Mouse (Mus musculus) Patski (cell line): ENCODE data around the gene Pde6h. TPM values are rescaled to one million over a fixed set of nuclear protein-coding genes. Genes with fewer than 3 reads are reported as not detected.

Source experiments
- ATAC-seq: fragments of 100-300 bp; one replicate; pipeline ENCODE4 v1.8.0; 2021
- CTCF ChIA-PET: fragments of 350-600 bp; sonication (Branson Sonifier 250); formaldehyde crosslinking; loops from one replicate; lab custom pipeline; 2022; ENCODE audit warnings: inconsistent platforms; lab: Charles Lee
- POLR2A ChIA-PET: fragments of 350-600 bp; sonication (Branson Sonifier 250); formaldehyde crosslinking; loops from one replicate; lab custom pipeline; 2022; ENCODE audit warnings: antibody characterized with exemption, inconsistent platforms; lab: Charles Lee
- DNase-seq: peaks from one replicate; pipeline ENCODE4 v3.0.0-alpha.2; 2011; ENCODE audit warnings: low read depth, low spot score
- H3K27me3 ChIP-seq: fragments of 371-371 bp; one replicate; pipeline ENCODE4 v1.5.1; 2021
- CTCF ChIP-seq: fragments of 100-300 bp; IDR thresholded peaks from one replicate; pipeline ENCODE4 v1.5.1; 2021
- in situ Hi-C: fragments of 300-500 bp; cut with MboI; formaldehyde crosslinking; loops from 3 replicates; pipeline ENCODE4 v1.11.1; 2018; ENCODE audit warnings: low pct_unique_long_range_greater_than_20kb, mixed read lengths
- polyA plus RNA-seq: library from polyadenylated mRNA; unstranded; gene quantifications from one replicate; pipeline ENCODE4 v1.2.3, GENCODE M21; 2021

Pde6h gene
- polyA plus RNA-seq, 1 experiment from 2014 or later, result 1.3 TPM

DNA sequence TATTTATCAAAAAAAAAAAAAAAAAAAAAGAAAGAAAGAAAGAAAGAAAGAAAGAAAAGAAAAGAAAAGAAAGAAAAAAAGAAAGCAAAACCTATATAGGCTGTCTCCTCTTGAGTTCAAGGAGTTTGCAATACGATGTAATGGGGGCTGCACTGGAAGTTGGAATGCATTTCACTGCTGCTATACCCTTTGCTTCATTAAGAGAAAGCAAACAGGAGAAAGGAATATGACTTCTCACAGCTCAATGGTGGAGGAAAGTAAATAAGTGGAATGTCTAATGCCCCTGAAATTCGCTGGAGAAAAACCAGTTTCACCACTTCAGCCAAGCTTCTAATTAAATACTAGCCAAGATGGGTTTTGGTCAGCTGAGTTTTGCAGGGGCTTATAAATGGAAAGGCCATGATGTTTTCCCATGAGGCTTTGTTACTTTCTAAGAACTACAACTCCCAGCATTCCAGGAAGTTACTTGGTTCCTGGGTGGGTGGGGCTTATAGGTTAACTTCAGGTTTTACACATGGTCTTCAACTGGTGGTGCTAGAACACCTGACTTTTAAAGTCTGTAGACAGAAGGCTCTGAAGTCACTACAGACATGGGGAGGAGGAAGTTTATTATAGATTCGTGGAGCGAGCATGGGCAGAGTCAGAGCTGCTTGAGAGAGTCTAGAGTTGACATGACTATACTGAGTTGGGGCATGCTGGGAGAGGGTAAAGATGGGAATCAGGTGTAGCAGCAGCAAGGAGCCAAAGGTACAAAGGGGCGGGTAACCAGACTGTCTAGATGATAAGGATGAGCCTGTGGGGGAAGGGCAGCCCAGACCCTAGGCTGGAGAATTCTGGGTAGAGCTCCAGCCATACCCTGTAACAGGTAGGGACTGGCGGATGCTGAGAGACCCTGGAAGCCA is 77.9 kb downstream of the Pde6h start:
- in situ Hi-C loops, result no loop called here
- POLR2A ChIA-PET, result no interaction called here
- DNase-seq (no peak), ATAC-seq (no peak)
- H3K27me3 ChIP-seq, result no peaks in the 10 kb centered on the region
- TF ChIP-seq CTCF, result no peak
- CTCF ChIA-PET, result no interaction called here

DNA sequence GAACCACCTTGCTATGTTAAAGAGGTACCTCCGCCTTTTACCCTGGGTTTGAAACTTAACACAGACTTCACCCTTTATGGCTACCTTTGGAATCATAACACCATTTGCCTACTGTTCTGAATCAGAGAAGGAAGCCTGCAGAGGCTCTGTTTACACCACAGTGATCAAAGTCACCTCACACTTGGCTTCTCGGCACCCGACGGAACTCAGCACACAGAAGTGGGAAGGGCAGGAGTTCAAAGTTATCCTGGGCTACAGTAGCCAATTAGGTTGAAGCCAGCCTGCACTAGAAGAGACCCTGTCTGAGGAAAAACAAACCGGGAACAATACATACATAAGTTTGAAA is 78.5 kb downstream of the Pde6h start:
- in situ Hi-C loops, result no loop called here
- ChIA-PET CTCF (no interaction called here), POLR2A (no interaction called here)
- no peaks in the 10 kb centered on the region for H3K27me3 ChIP-seq
- TF ChIP-seq CTCF, result no peak
- no peak for DNase-seq
- ATAC-seq, result no peak

DNA sequence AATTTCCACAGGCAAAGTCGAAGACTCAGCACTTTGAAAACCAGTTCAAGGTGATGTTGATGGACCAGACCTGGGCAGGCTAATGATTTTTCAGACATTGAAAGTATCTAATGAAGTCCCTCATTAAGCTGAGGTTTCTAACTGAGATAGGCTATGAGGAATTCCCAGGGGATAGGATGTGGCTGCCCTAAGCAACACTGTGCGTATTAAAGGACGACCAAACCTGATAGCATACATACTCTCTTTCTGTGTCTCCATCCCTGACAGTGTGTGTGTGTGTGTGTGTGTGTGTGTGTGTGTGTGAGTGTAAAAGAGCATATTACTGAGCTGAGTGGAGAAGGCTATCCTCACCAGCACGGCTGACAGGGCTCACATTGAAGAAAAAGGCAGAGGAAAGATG is 80.7 kb downstream of the Pde6h start:
- ATAC-seq, result no peak
- ChIA-PET CTCF (no interaction called here), POLR2A (interaction anchor here (0.7 kb wide), 1 partner anchor 31 kb away, joined by 3 read pairs; no protein-coding TSS in a partner anchor)
- in situ Hi-C loops, result no loop called here
- no peak for DNase-seq
- no peak for TF ChIP-seq CTCF
- H3K27me3 ChIP-seq, result no peaks in the 10 kb centered on the region

DNA sequence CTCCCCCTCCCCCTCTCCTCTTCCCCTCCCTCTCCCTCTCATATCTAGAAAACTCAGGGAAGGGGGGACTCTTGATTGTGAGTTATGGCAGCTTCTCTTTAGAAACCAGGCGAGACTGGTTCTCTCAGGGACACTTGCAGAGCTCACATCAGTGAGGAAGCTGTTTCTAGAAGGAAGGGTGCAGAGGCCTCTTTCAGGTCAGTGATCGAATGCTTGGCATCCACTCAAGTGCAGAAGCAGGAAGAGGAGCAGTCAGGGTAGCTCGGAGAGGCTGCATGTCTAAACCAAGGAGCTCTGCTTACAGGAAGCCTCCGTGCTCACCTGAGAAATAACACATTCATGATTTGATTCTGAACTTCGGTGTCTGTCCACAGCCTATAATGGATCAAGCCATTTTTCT is 87.6 kb downstream of the Pde6h start:
- DNase-seq (no peak), ATAC-seq (no peak)
- in situ Hi-C loops, result no loop called here
- POLR2A ChIA-PET, result no interaction called here
- no peak for TF ChIP-seq CTCF
- CTCF ChIA-PET, result no interaction called here
- H3K27me3 ChIP-seq, result no peaks in the 10 kb centered on the region

DNA sequence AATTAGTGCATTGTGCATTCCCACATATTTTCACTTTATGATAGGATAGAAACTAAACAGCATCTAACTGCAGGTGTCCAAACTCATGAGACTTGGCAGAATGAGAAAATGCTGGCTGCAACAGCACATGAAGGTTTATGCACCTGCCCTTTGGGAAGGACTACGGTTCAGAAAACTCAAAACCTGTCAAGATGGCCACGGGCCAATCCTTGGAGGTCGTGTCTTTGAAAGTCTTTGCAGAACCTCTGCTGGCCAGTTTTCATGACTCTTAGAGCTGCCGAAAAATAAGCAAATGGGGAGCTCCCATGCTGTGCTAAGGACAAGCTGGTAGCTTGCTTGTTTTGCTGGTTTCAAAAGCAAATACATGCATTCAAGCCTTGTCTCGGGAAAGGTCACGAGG is 90.7 kb downstream of the Pde6h start:
- CTCF ChIA-PET, result interaction anchor here (1.0 to 1.1 kb wide), 2 partner anchors 10 to 34 kb away, joined by 3 read pairs; no protein-coding TSS in a partner anchor
- ATAC-seq, result no peak
- DNase-seq, result no peak
- in situ Hi-C loops, result no loop called here
- POLR2A ChIA-PET, result no interaction called here
- TF ChIP-seq CTCF, result no peak
- H3K27me3 ChIP-seq, result no peaks in the 10 kb centered on the region

DNA sequence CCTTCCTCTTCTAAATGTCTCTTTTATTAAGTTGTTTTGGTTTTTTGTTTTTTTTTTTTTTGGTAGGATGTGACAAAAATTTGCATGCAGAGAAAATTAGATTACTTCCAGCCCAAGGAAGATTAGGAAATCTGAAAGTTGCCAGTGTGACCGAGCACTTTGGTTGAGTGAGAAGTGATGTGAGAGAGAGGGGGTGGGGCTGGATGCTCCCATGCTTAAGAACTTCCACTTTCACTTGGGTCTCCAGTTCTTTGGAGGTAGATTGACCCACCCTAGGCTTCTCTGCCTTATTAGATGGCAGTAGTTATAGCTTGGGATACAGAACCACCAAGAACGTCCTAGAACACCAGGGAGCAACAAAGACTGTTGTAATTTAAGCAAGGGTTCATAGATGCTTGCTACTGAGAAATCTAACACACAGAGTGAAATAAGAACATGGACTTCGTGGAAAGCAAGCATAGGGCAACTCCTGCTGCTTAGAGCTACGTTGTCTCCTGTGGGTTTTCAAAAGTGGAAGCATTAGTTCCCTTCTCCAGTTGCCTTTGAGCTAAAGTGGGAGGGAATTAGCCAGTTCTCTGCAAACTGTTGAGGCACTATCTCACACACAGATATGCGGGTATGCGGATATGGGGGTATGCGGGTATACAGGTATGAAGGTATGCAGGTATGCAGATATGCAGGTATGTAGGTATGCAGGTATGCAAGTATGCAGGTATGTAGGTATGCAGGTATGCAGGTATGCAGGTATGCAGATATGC is 93.8 kb downstream of the Pde6h start:
- no peak for DNase-seq
- CTCF ChIA-PET, result interaction anchor here (1.6 kb wide), 1 partner anchor 11 kb away, joined by 4 read pairs; no protein-coding TSS in a partner anchor
- no peaks in the 10 kb centered on the region for H3K27me3 ChIP-seq
- in situ Hi-C loops, result no loop called here
- TF ChIP-seq CTCF, result no peak
- POLR2A ChIA-PET, result no interaction called here
- ATAC-seq, result no peak

Other genes starting within 250 kb of the Pde6h start
- 0.01 TPM for gene Gucy2c, start 142.1 kb upstream of the Pde6h start, polyA plus RNA-seq
- gene Hist4h4, start 119.4 kb upstream of the Pde6h start, polyA plus RNA-seq, result 0.05 TPM
- gene H2afj, start 115.6 kb upstream of the Pde6h start, polyA plus RNA-seq, result 111 TPM
- gene BC049715, start 96.2 kb upstream of the Pde6h start, polyA plus RNA-seq, result 1.1 TPM
- gene Wbp11, start 95.6 kb upstream of the Pde6h start, polyA plus RNA-seq, result 67.7 TPM
- 0.24 TPM for gene Smco3, start 88.4 kb upstream of the Pde6h start, polyA plus RNA-seq
- not detected for gene Art4, start 66.1 kb upstream of the Pde6h start, polyA plus RNA-seq
- 0.68 TPM for gene Mgp, start 48.0 kb upstream of the Pde6h start, polyA plus RNA-seq
- gene Erp27, start 1.7 kb upstream of the Pde6h start, polyA plus RNA-seq, result 0.30 TPM
- 11.6 TPM for gene Arhgdib, start 18.1 kb downstream of the Pde6h start, polyA plus RNA-seq
- gene Rerg, start 246.7 kb downstream of the Pde6h start, polyA plus RNA-seq, result 2.3 TPM